Mouse (Mus musculus) stomach, postnatal 0 days (tissue): ENCODE data around the gene Adipor2.

Source experiments
- CTCF ChIP-seq: IDR thresholded peaks from 2 replicates; pipeline ENCODE4 v1.5.1; 2016; ENCODE audit warnings: antibody characterized with exemption, low read depth, mild to moderate bottlenecking, moderate library complexity
- EP300 ChIP-seq: optimal IDR thresholded peaks from 2 replicates; pipeline ENCODE3; 2016; ENCODE audit warnings: antibody characterized with exemption

DNA sequence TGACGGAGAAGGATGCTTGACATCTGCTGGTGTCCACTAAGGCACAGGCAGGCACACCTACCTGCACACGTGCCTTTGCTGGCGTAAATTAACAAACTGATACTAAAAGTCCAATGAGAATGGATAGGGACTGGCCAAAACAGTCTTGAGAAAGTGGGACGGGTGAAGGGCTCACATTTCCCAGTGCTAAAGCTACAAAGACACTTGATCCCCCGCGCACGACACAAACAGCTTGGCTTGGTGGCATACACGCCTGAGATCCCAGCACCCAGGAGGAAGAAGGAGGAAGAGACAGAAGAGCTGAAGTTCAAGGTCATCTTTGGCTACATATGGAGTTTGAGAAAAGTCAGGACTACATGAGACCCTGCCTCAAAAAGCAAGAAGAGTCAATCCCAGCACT, 11.0 kb downstream of the Adipor2 start:
- no peak for TF ChIP-seq CTCF
- no peak for TF ChIP-seq EP300
